Mouse (Mus musculus): Measurements from ENCODE around the gene Slc12a8. TPM values are rescaled to one million over a fixed set of nuclear protein-coding genes. Genes with fewer than 3 reads are reported as not detected.
A peak's percentile ranks its signal among the peaks of the same experiment; 100 is the strongest.

Gene Slc12a8
- polyA plus RNA-seq, 1 experiment from 2014 or later, result 1.8 TPM

GRCm38 (mm10) chr16:33572646-33573045 is 55.5 kb downstream of the Slc12a8 start:
- no peak for ATAC-seq (ENCODE audit: insufficient number of reproducible peaks, insufficient read depth, low FRiP score, low read depth)
- H3K4me2 ChIP-seq (replicated peaks; ENCODE audit: low read depth, low read length), result no peak overlapping the region
- H3K36me3 ChIP-seq (ENCODE audit: control insufficient read depth, insufficient read depth, low read length), result no peaks in the 10 kb centered on the region
- no peak overlapping the region for H3K4me3 ChIP-seq (ENCODE audit: low read depth, low read length)
- H3K27ac ChIP-seq (ENCODE audit: low read length), result no peak overlapping the region
- no peaks in the 10 kb centered on the region for H3K9me3 ChIP-seq (ENCODE audit: control insufficient read depth, low read depth, low read length)
- H3K4me1 ChIP-seq (ENCODE audit: control insufficient read depth, insufficient read depth, low read length), result peaks cover 6% of the 10 kb centered on the region; the same call in 1 of the 2 replicates
- no peaks in the 10 kb centered on the region for H3K27me3 ChIP-seq (ENCODE audit: control insufficient read depth, insufficient read depth, low read length)
- WGBS, result 81% methylated on average over 6 of the region's 6 CpGs
- H3K9ac ChIP-seq (replicated peaks; ENCODE audit: low read depth, low read length), result no peak overlapping the region

GRCm38 (mm10) chr16:33573703-33574102 is 56.6 kb downstream of the Slc12a8 start:
- ATAC-seq (ENCODE audit: insufficient number of reproducible peaks, insufficient read depth, low FRiP score, low read depth), result no peak
- no peak overlapping the region for H3K9ac ChIP-seq (replicated peaks; ENCODE audit: low read depth, low read length)
- H3K27me3 ChIP-seq (ENCODE audit: control insufficient read depth, insufficient read depth, low read length), result no peaks in the 10 kb centered on the region
- peaks cover 2% of the 10 kb centered on the region; the same call in 1 of the 2 replicates for H3K4me1 ChIP-seq (ENCODE audit: control insufficient read depth, insufficient read depth, low read length)
- H3K4me3 ChIP-seq (ENCODE audit: low read depth, low read length), result no peak overlapping the region
- H3K36me3 ChIP-seq (ENCODE audit: control insufficient read depth, insufficient read depth, low read length), result no peaks in the 10 kb centered on the region
- H3K4me2 ChIP-seq (replicated peaks; ENCODE audit: low read depth, low read length), result no peak overlapping the region
- WGBS, result 82% methylated on average over 7 of the region's 7 CpGs
- no peak overlapping the region for H3K27ac ChIP-seq (ENCODE audit: low read length)
- no peaks in the 10 kb centered on the region for H3K9me3 ChIP-seq (ENCODE audit: control insufficient read depth, low read depth, low read length)

DNA sequence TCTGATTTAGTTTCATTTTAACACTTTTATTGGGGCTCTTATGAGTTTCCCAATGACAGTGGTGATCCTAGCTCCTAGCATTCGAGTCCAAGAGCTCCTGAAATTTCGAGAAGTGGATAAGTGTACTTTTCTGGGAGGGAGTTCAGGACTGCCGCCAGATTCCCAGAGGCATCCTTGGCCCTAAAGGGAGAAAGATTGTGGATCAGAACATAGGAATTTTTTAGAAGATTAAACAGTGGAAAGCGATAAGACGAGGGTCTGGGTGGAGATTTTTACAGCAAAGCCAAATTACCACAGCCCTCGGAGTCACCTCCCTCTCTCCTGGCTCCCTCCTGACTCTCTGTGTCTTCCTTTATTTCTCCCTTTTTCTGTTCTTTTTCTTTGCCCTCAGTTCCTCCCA is 58.6 kb downstream of the Slc12a8 start:
- Histone ChIP-seq H3K27me3 (ENCODE audit: control insufficient read depth, insufficient read depth, low read length) (no peaks in the 10 kb centered on the region), H3K27ac (ENCODE audit: low read length) (no peak overlapping the region), H3K9ac (replicated peaks; ENCODE audit: low read depth, low read length) (no peak overlapping the region), H3K4me1 (ENCODE audit: control insufficient read depth, insufficient read depth, low read length) (peaks cover 8% of the 10 kb centered on the region), H3K36me3 (ENCODE audit: control insufficient read depth, insufficient read depth, low read length) (no peaks in the 10 kb centered on the region), H3K9me3 (ENCODE audit: control insufficient read depth, low read depth, low read length) (no peaks in the 10 kb centered on the region), H3K4me3 (ENCODE audit: low read depth, low read length) (no peak overlapping the region), H3K4me2 (replicated peaks; ENCODE audit: low read depth, low read length) (no peak overlapping the region)
- ATAC-seq (ENCODE audit: insufficient number of reproducible peaks, insufficient read depth, low FRiP score, low read depth), result no peak
- 63% methylated on average over 6 of the region's 6 CpGs for whole genome bisulfite sequencing

DNA sequence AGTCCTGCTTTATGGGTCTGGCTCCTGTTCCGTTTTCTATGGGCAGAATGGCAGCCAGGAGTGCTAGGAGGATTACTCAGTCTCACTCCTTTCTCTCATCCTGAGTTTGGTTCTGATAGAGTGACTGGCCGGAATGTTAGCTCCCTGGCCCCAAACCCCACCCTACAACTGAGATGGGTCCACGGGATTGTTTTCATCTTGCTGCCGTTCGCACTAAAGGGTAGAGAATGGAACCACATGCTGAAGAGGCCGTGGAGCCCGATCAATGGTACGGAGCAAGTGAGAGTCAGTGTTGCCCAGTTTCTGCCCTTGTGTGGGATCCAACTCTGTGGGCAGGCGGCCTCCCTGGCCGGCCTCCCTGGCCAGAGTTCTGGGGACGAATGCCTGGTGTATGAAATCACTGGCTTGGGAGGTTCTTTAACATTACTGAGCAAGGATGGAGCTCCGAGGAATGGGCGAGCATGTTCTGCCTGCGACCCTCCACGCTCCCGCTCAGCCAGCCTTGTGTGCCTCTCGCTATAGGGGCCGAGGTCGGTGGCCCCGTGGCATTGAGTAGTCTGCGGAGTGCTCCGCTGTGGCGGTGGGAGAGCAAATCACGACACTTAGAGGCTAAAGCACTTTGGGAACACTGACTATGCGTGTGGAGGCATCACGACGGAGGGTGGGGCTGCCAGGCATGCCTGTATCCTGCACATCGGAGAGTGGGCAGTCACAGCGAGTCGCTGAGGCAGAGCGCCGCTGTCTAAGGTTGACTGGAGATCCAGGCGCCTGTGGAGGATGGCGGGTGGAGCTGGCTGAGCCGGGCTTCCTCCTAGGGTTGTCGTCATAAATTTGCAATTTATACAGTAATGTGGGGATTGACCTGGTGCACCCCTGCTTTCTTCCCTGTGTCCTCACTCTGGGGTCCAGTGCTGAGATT is 59.4 kb downstream of the Slc12a8 start:
- no peak overlapping the region for H3K4me2 ChIP-seq (replicated peaks; ENCODE audit: low read depth, low read length)
- no peaks in the 10 kb centered on the region for H3K36me3 ChIP-seq (ENCODE audit: control insufficient read depth, insufficient read depth, low read length)
- peaks cover 11% of the 10 kb centered on the region for H3K4me1 ChIP-seq (ENCODE audit: control insufficient read depth, insufficient read depth, low read length)
- no peaks in the 10 kb centered on the region for H3K9me3 ChIP-seq (ENCODE audit: control insufficient read depth, low read depth, low read length)
- H3K27ac ChIP-seq (ENCODE audit: low read length), result 0 out of 2 replicates have a peak overlapping the region, but pooled peaks have one; percentile 10
- no peak for ATAC-seq (ENCODE audit: insufficient number of reproducible peaks, insufficient read depth, low FRiP score, low read depth)
- H3K27me3 ChIP-seq (ENCODE audit: control insufficient read depth, insufficient read depth, low read length), result no peaks in the 10 kb centered on the region
- no peak overlapping the region for H3K4me3 ChIP-seq (ENCODE audit: low read depth, low read length)
- WGBS, result 73% methylated on average over 36 of the region's 36 CpGs
- H3K9ac ChIP-seq (replicated peaks; ENCODE audit: low read depth, low read length), result no peak overlapping the region

DNA sequence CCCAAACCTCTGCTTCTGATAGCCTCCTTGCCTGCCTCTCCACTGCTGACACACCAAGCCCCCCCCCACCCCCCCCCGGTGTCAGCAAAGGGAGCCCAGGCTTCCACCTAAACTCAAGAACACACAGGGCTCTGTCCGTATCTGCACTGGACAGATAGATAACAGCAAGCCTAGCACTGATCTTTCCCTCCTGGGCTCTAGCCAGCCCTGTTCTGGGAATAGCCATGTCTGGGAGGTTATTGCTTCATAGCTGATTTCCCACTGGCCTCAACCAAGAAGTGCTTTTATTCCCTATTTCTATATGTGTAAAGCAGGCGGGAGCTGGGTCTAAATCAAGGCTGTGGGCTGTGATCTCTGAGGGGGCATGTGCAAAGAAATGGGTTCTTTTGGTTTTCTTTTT is 61.3 kb downstream of the Slc12a8 start:
- Histone ChIP-seq H3K9ac (replicated peaks; ENCODE audit: low read depth, low read length) (no peak overlapping the region), H3K4me3 (ENCODE audit: low read depth, low read length) (no peak overlapping the region), H3K27me3 (ENCODE audit: control insufficient read depth, insufficient read depth, low read length) (no peaks in the 10 kb centered on the region), H3K27ac (ENCODE audit: low read length) (no peak overlapping the region), H3K9me3 (ENCODE audit: control insufficient read depth, low read depth, low read length) (no peaks in the 10 kb centered on the region), H3K4me1 (ENCODE audit: control insufficient read depth, insufficient read depth, low read length) (peaks cover 19% of the 10 kb centered on the region), H3K4me2 (replicated peaks; ENCODE audit: low read depth, low read length) (no peak overlapping the region), H3K36me3 (ENCODE audit: control insufficient read depth, insufficient read depth, low read length) (no peaks in the 10 kb centered on the region)
- 90% methylated on average over 3 of the region's 3 CpGs for WGBS
- no peak for ATAC-seq (ENCODE audit: insufficient number of reproducible peaks, insufficient read depth, low FRiP score, low read depth)

GRCm38 (mm10) chr16:33580331-33580730 is 63.2 kb downstream of the Slc12a8 start:
- no peaks in the 10 kb centered on the region for H3K36me3 ChIP-seq (ENCODE audit: control insufficient read depth, insufficient read depth, low read length)
- H3K9ac ChIP-seq (replicated peaks; ENCODE audit: low read depth, low read length), result no peak overlapping the region
- ATAC-seq (ENCODE audit: insufficient number of reproducible peaks, insufficient read depth, low FRiP score, low read depth), result no peak
- no peak overlapping the region for H3K4me2 ChIP-seq (replicated peaks; ENCODE audit: low read depth, low read length)
- no peak overlapping the region for H3K4me3 ChIP-seq (ENCODE audit: low read depth, low read length)
- no peaks in the 10 kb centered on the region for H3K27me3 ChIP-seq (ENCODE audit: control insufficient read depth, insufficient read depth, low read length)
- peaks cover 37% of the 10 kb centered on the region for H3K4me1 ChIP-seq (ENCODE audit: control insufficient read depth, insufficient read depth, low read length)
- H3K27ac ChIP-seq (ENCODE audit: low read length), result peak overlapping the region; percentile 52
- H3K9me3 ChIP-seq (ENCODE audit: control insufficient read depth, low read depth, low read length), result no peaks in the 10 kb centered on the region
- 85% methylated on average over 2 of the region's 2 CpGs for WGBS

DNA sequence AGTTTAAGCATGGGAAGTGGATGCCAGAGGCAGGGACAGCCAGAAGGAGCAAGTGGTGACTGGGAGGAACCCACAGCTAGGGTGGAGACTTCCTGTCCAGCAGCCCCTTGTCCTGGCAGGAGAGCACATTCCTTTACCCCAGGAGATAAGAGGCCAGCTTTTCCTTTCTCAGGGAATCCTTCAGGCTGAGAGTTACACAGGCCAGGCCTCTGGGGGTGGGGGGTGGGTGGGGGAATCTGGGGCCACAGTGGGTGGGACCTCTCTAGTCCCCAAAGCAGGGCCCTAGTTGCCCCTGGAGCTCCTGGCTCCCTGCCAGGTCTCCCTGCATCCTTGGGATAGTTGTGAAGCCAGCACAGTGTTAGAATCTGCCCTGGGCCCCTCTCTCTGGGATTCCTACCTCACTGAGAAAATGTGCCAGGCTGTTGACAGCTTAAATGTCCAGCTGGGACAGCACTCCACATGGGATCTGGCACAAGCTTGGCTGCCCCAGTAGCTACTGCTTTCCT is 63.7 kb downstream of the Slc12a8 start:
- Histone ChIP-seq H3K27ac (ENCODE audit: low read length) (peak overlapping the region; percentile 52), H3K4me2 (replicated peaks; ENCODE audit: low read depth, low read length) (no peak overlapping the region), H3K4me1 (ENCODE audit: control insufficient read depth, insufficient read depth, low read length) (peaks cover 41% of the 10 kb centered on the region), H3K9ac (replicated peaks; ENCODE audit: low read depth, low read length) (no peak overlapping the region), H3K4me3 (ENCODE audit: low read depth, low read length) (no peak overlapping the region), H3K9me3 (ENCODE audit: control insufficient read depth, low read depth, low read length) (no peaks in the 10 kb centered on the region), H3K27me3 (ENCODE audit: control insufficient read depth, insufficient read depth, low read length) (no peaks in the 10 kb centered on the region), H3K36me3 (ENCODE audit: control insufficient read depth, insufficient read depth, low read length) (no peaks in the 10 kb centered on the region)
- peak; percentile 24; the same call in 1 of the 2 replicates for ATAC-seq (ENCODE audit: insufficient number of reproducible peaks, insufficient read depth, low FRiP score, low read depth)

GRCm38 (mm10) chr16:33581661-33582099 is 64.6 kb downstream of the Slc12a8 start:
- Histone ChIP-seq H3K27me3 (ENCODE audit: control insufficient read depth, insufficient read depth, low read length) (no peaks in the 10 kb centered on the region), H3K9ac (replicated peaks; ENCODE audit: low read depth, low read length) (no peak overlapping the region), H3K4me2 (replicated peaks; ENCODE audit: low read depth, low read length) (no peak overlapping the region), H3K9me3 (ENCODE audit: control insufficient read depth, low read depth, low read length) (no peaks in the 10 kb centered on the region), H3K36me3 (ENCODE audit: control insufficient read depth, insufficient read depth, low read length) (no peaks in the 10 kb centered on the region), H3K4me3 (ENCODE audit: low read depth, low read length) (no peak overlapping the region), H3K4me1 (ENCODE audit: control insufficient read depth, insufficient read depth, low read length) (peaks cover 46% of the 10 kb centered on the region), H3K27ac (ENCODE audit: low read length) (peak overlapping the region; percentile 52; the same call in 1 of the 2 replicates)
- no peak for ATAC-seq (ENCODE audit: insufficient number of reproducible peaks, insufficient read depth, low FRiP score, low read depth)
- WGBS, result 39% methylated on average over 4 of the region's 4 CpGs

Measured in stomach, embryonic 14.5 days (tissue).